Mouse (Mus musculus): ENCODE data around the gene Cd9. TPM values are rescaled to one million over a fixed set of nuclear protein-coding genes. Genes with fewer than 3 reads are reported as not detected.

The Cd9 gene
- total RNA-seq, 2 experiments from 2014 or later = 38.7 to 50.9 TPM

GRCm38 (mm10) chr6:125476826-125477589 lies 17.6 kb downstream of the Cd9 start:
- no peak for ATAC-seq (replicated peaks; ENCODE audit: poor library complexity)

GRCm38 (mm10) chr6:125476090-125476489 lies 18.5 kb downstream of the Cd9 start:
- ATAC-seq (replicated peaks; ENCODE audit: poor library complexity) = 0 out of 2 replicates have a peak, but pooled peaks have one; percentile 20

- no peak for ATAC-seq (replicated peaks; ENCODE audit: poor library complexity)
These were observed 19.4 kb downstream of the Cd9 start for GRCm38 (mm10) chr6:125475184-125475583.

GRCm38 (mm10) chr6:125473939-125474338 lies 20.7 kb downstream of the Cd9 start:
- ATAC-seq (replicated peaks; ENCODE audit: poor library complexity) = peak; percentile 7

- ATAC-seq (replicated peaks; ENCODE audit: poor library complexity) = peak; percentile 79
These were observed 21.3 kb downstream of the Cd9 start for GRCm38 (mm10) chr6:125473321-125473721.

GRCm38 (mm10) chr6:125471921-125472320 lies 22.7 kb downstream of the Cd9 start:
- ATAC-seq (replicated peaks; ENCODE audit: poor library complexity) = no peak

GRCm38 (mm10) chr6:125471326-125471725 lies 23.3 kb downstream of the Cd9 start:
- no peak for ATAC-seq (replicated peaks; ENCODE audit: poor library complexity)

GRCm38 (mm10) chr6:125470616-125471015 lies 24.0 kb downstream of the Cd9 start:
- no peak for ATAC-seq (replicated peaks; ENCODE audit: poor library complexity)

- ATAC-seq (replicated peaks; ENCODE audit: poor library complexity) = no peak
These were observed 25.4 kb downstream of the Cd9 start for GRCm38 (mm10) chr6:125469222-125469621.

GRCm38 (mm10) chr6:125468179-125468960 lies 26.2 kb downstream of the Cd9 start:
- no peak for ATAC-seq (replicated peaks; ENCODE audit: poor library complexity)

- peak; percentile 64; the same call in 1 of the 2 replicates for ATAC-seq (replicated peaks; ENCODE audit: poor library complexity)
These were observed 27.3 kb downstream of the Cd9 start for GRCm38 (mm10) chr6:125467301-125467715.

GRCm38 (mm10) chr6:125462312-125462711 lies 32.3 kb downstream of the Cd9 start:
- no peak for ATAC-seq (replicated peaks; ENCODE audit: poor library complexity)

- no peak for ATAC-seq (replicated peaks; ENCODE audit: poor library complexity)
These were observed 32.8 kb downstream of the Cd9 start for GRCm38 (mm10) chr6:125461788-125462187.

GRCm38 (mm10) chr6:125461325-125461724 lies 33.3 kb downstream of the Cd9 start:
- 0 out of 2 replicates have a peak, but pooled peaks have one; percentile 15 for ATAC-seq (replicated peaks; ENCODE audit: poor library complexity)

GRCm38 (mm10) chr6:125460589-125460988 lies 34.0 kb downstream of the Cd9 start:
- no peak for ATAC-seq (replicated peaks; ENCODE audit: poor library complexity)

GRCm38 (mm10) chr6:125459903-125460302 lies 34.7 kb downstream of the Cd9 start:
- ATAC-seq (replicated peaks; ENCODE audit: poor library complexity) = peak; percentile 94

GRCm38 (mm10) chr6:125455806-125456520 lies 38.6 kb downstream of the Cd9 start:
- no peak for ATAC-seq (replicated peaks; ENCODE audit: poor library complexity)

- ATAC-seq (replicated peaks; ENCODE audit: poor library complexity) = peak; percentile 56
These were observed 39.9 kb downstream of the Cd9 start for GRCm38 (mm10) chr6:125454731-125455130.

- no peak for ATAC-seq (replicated peaks; ENCODE audit: poor library complexity)
These were observed 40.3 kb downstream of the Cd9 start for GRCm38 (mm10) chr6:125454299-125454698.

- ATAC-seq (replicated peaks; ENCODE audit: poor library complexity) = no peak
These were observed 46.9 kb downstream of the Cd9 start for GRCm38 (mm10) chr6:125447660-125448059.

GRCm38 (mm10) chr6:125447205-125447604 lies 47.4 kb downstream of the Cd9 start:
- ATAC-seq (replicated peaks; ENCODE audit: poor library complexity) = peak; percentile 17; the same call in 1 of the 2 replicates
